Mouse (Mus musculus) cerebellum, adult 2 months (tissue): ENCODE measurements around the gene Srgap1.

Experiments used
- CTCF ChIP-seq: fragments of 200-500 bp; IDR thresholded peaks from 2 replicates; pipeline ENCODE4 v1.5.1; 2011; ENCODE audit warnings: low read depth, mild to moderate bottlenecking, control low read depth, low read length, moderate library complexity, borderline replicate concordance; ENCODE audit not compliant: insufficient read depth
- POLR2A ChIP-seq: fragments of 200-500 bp; IDR thresholded peaks from 2 replicates; pipeline ENCODE4 v1.6.1; 2011; ENCODE audit warnings: low read length, control low read depth, borderline replicate concordance; ENCODE audit not compliant: insufficient read depth

DNA sequence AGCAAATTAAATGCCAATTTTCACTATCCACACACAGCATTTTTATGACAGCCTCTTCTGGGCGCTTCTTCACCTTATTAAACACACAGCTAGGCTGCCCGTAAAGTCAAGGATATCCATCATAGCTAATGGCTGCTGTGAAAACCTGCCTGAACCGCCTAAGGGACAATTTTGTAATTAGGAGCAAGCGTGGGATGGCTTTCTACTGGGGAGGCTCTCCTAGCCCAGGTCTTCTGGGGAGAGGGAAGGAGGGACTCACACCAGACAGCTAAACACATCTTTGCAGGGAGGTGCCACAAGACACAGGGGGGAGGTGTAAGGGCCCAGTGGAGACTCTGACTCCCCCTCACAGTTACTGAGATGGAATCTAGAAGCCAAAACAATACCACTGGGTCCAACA, 91.4 kb downstream of the Srgap1 start:
- TF ChIP-seq CTCF (no peak), POLR2A (no peak)
